In the genomic region with DNA sequence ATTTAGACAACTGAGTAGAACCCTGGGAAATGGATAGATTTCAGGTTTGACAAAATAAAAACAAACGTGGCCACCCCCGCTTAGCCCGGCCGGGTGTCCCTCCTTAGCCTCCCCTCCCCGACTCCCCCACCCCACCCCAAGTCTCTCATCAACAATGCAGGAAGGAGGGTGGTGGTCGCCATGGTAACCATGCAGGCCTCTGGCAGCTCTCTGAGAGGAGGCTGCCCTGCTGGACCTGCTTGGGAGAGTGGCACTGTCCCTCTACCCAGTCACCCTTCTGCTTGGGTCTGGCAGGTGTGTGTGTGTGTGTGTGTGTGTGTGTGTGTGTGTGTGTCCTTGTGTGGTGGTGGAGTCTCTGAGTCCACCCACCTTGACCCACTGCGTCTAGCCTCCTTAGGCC, we compare ENCODE assay signal across 13 mouse cellular contexts. TPM values are rescaled to one million over a fixed set of nuclear protein-coding genes. Genes with fewer than 3 reads are reported as not detected.
DNase-seq lines count a peak whose midpoint lies in the region.
"Had no signal": no experiment of that assay in that cellular context is flagged by ENCODE, and none has a peak within 500 bp of the region (broad histone marks: within the 10 kb centered on the region; RNA-seq: fewer than 3 reads in every experiment).

No protein-coding gene starts in this region.

- peak; percentile 45 for DNase-seq in cerebellum, adult 11-12 months
- no peak for DNase-seq in cerebellum, adult 9-10 months
- DNase-seq in thymus, postnatal 4 days = peak; percentile 18
- no peak for DNase-seq in thymus, adult 18-20 months
- DNase-seq in midbrain, embryonic 10.5 days (ENCODE audit: low spot score) = peak; percentile 61
- DNase-seq in Muller cell, postnatal 12 days (ENCODE audit: inconsistent ontology term) = no peak
- no peak for DNase-seq in urinary bladder, adult 18-20 months (ENCODE audit: low spot score in 2 of 2)
- no peak for DNase-seq in lung, postnatal 10 days
- DNase-seq: heart, postnatal 4 days; kidney, postnatal 36 days had no signal

- H3K4me1 ChIP-seq in midbrain, embryonic 10.5 days = peaks cover 27% of the 10 kb centered on the region

- H3K9me3 ChIP-seq in midbrain, embryonic 10.5 days (replicated peaks) = no peaks in the 10 kb centered on the region
- H3K9me3 ChIP-seq: limb, embryonic 12.5 days; lung, embryonic 15.5 days had no signal

- H3K4me3 ChIP-seq in midbrain, embryonic 10.5 days = no peak overlapping the region
- H3K4me3 ChIP-seq: limb, embryonic 12.5 days; lung, embryonic 15.5 days; myocyte had no signal

- no peaks in the 10 kb centered on the region for H3K36me3 ChIP-seq in midbrain, embryonic 10.5 days
- H3K36me3 ChIP-seq: limb, embryonic 12.5 days; lung, embryonic 15.5 days had no signal

- 25% methylated on average over 7 of the region's 7 CpGs for WGBS in midbrain, embryonic 10.5 days

- H3K27ac ChIP-seq in midbrain, embryonic 10.5 days (replicated peaks) = peak overlapping the region; percentile 63
- H3K27ac ChIP-seq: limb, embryonic 12.5 days; lung, embryonic 15.5 days had no signal

- no peaks in the 10 kb centered on the region for H3K27me3 ChIP-seq in midbrain, embryonic 10.5 days (ENCODE audit: low read depth, poor library complexity, severe bottlenecking)
- H3K27me3 ChIP-seq: limb, embryonic 12.5 days; lung, embryonic 15.5 days had no signal

RNA-seq across cellular contexts. Expression of a gene that starts 27.7 kb away (rescaled TPM):
- polyA plus RNA-seq in midbrain, embryonic 10.5 days (2016; fragmentation: Nextera tagmentation; extraction: Ambion mirVana) = 0.01 TPM in 1 of 2 replicates, not detected in the other
- polyA plus RNA-seq: limb, embryonic 12.5 days; lung, embryonic 15.5 days had no signal

RNA-seq across cellular contexts. Expression of a gene that starts 50.6 kb away (rescaled TPM):
- 61.7 and 69.7 TPM in 2 replicates for polyA plus RNA-seq in midbrain, embryonic 10.5 days (2016; fragmentation: Nextera tagmentation; extraction: Ambion mirVana)

RNA-seq across cellular contexts. Expression of a gene that starts 59.7 kb away (rescaled TPM):
- polyA plus RNA-seq in midbrain, embryonic 10.5 days (2016; fragmentation: Nextera tagmentation; extraction: Ambion mirVana) = 114 and 118 TPM in 2 replicates

Comparison
In these comparisons a context has a peak if more than half of its experiments do, and no peak if none do; other contexts are left out.
1. DNase-seq: peak in cerebellum, adult 11-12 months (single experiment), thymus, postnatal 4 days (single experiment) and midbrain, embryonic 10.5 days (single experiment); none in cerebellum, adult 9-10 months (single experiment), thymus, adult 18-20 months (0 of 2), Muller cell, postnatal 12 days (single experiment), urinary bladder, adult 18-20 months (0 of 2) and lung, postnatal 10 days (single experiment).